21 mouse cellular contexts compared by ENCODE assay signal in genomic region chr4:98047369-98047768, GRCm38 (mm10).
DNase-seq lines count a peak whose midpoint lies in the region; ATAC-seq lines count a peak whose summit lies in the region.
"Had no signal": no experiment of that assay in that cellular context is flagged by ENCODE, and none has a peak within 500 bp of the region (broad histone marks: within the 10 kb centered on the region; RNA-seq: fewer than 3 reads in every experiment).

No protein-coding gene starts in this region.

- peaks cover 19% of the 10 kb centered on the region for H3K4me1 ChIP-seq in hindbrain, embryonic 12.5 days
- H3K4me1 ChIP-seq in hindbrain, embryonic 14.5 days (replicated peaks; ENCODE audit: control insufficient read depth, insufficient read depth, low read length) = peaks cover 17% of the 10 kb centered on the region
- peaks cover 35% of the 10 kb centered on the region for H3K4me1 ChIP-seq in neural tube, embryonic 13.5 days (replicated peaks)
- H3K4me1 ChIP-seq in neural tube, embryonic 15.5 days = peaks cover 21% of the 10 kb centered on the region

- H3K4me3 ChIP-seq in hindbrain, embryonic 12.5 days = no peak overlapping the region
- no peak overlapping the region for H3K4me3 ChIP-seq in hindbrain, embryonic 14.5 days (replicated peaks; ENCODE audit: low read length)
- H3K4me3 ChIP-seq in neural tube, embryonic 13.5 days = no peak overlapping the region
- no peak overlapping the region for H3K4me3 ChIP-seq in neural tube, embryonic 15.5 days (replicated peaks)
- H3K4me3 ChIP-seq: heart, embryonic 13.5 days; left cerebral cortex, adult 2 months; midbrain, embryonic 10.5 days had no signal

- H3K36me3 ChIP-seq in hindbrain, embryonic 12.5 days = no peaks in the 10 kb centered on the region
- no peaks in the 10 kb centered on the region for H3K36me3 ChIP-seq in hindbrain, embryonic 14.5 days (replicated peaks; ENCODE audit: control insufficient read depth, insufficient read depth)
- H3K36me3 ChIP-seq in neural tube, embryonic 13.5 days = no peaks in the 10 kb centered on the region
- no peaks in the 10 kb centered on the region for H3K36me3 ChIP-seq in neural tube, embryonic 15.5 days
- H3K36me3 ChIP-seq: midbrain, embryonic 10.5 days had no signal

- no peaks in the 10 kb centered on the region for H3K27me3 ChIP-seq in hindbrain, embryonic 12.5 days
- no peaks in the 10 kb centered on the region for H3K27me3 ChIP-seq in hindbrain, embryonic 14.5 days (ENCODE audit: control insufficient read depth, insufficient read depth, low read length)
- no peaks in the 10 kb centered on the region for H3K27me3 ChIP-seq in neural tube, embryonic 13.5 days
- no peaks in the 10 kb centered on the region for H3K27me3 ChIP-seq in neural tube, embryonic 15.5 days (replicated peaks)
- H3K27me3 ChIP-seq: heart, embryonic 13.5 days had no signal

- no peak for DNase-seq in hindbrain, embryonic 14.5 days (ENCODE audit: low spot score)
- peak; percentile 83 for DNase-seq in cerebellum, adult 9-10 months
- no peak for DNase-seq in spleen, postnatal 36 days (ENCODE audit: low spot score in 2 of 2)
- DNase-seq in thymus, adult 18-20 months = no peak
- DNase-seq: adrenal gland, postnatal 36 days; forebrain, postnatal 0 days; gastrocnemius, postnatal 14 days; heart, adult 18-20 months; heart, postnatal 14 days; kidney, adult 11 months; kidney, postnatal 4 days; right cerebral cortex, postnatal 25 days; spleen, adult 18-20 months; thymus, postnatal 14 days had no signal

- no peaks in the 10 kb centered on the region for H3K9me3 ChIP-seq in hindbrain, embryonic 12.5 days (replicated peaks)
- no peaks in the 10 kb centered on the region for H3K9me3 ChIP-seq in hindbrain, embryonic 14.5 days (ENCODE audit: control insufficient read depth, low read length)
- H3K9me3 ChIP-seq in neural tube, embryonic 13.5 days = no peaks in the 10 kb centered on the region
- H3K9me3 ChIP-seq in neural tube, embryonic 15.5 days (replicated peaks) = no peaks in the 10 kb centered on the region
- H3K9me3 ChIP-seq: heart, embryonic 13.5 days; midbrain, embryonic 10.5 days had no signal

- no peak overlapping the region for H3K4me2 ChIP-seq in hindbrain, embryonic 12.5 days (replicated peaks)
- H3K4me2 ChIP-seq in hindbrain, embryonic 14.5 days (replicated peaks) = no peak overlapping the region
- no peak overlapping the region for H3K4me2 ChIP-seq in neural tube, embryonic 13.5 days
- H3K4me2 ChIP-seq in neural tube, embryonic 15.5 days = no peak overlapping the region
- H3K4me2 ChIP-seq: heart, embryonic 13.5 days had no signal

- peak overlapping the region; percentile 44; the same call in 1 of the 2 replicates for H3K27ac ChIP-seq in hindbrain, embryonic 12.5 days
- no peak overlapping the region for H3K27ac ChIP-seq in hindbrain, embryonic 14.5 days
- 0 out of 2 replicates have a peak overlapping the region, but pooled peaks have one; percentile 49 for H3K27ac ChIP-seq in neural tube, embryonic 13.5 days (replicated peaks)
- H3K27ac ChIP-seq in neural tube, embryonic 15.5 days (replicated peaks) = no peak overlapping the region
- H3K27ac ChIP-seq: heart, embryonic 13.5 days; left cerebral cortex, adult 2 months; midbrain, embryonic 10.5 days had no signal

- no peak overlapping the region for H3K9ac ChIP-seq in hindbrain, embryonic 12.5 days
- no peak overlapping the region for H3K9ac ChIP-seq in hindbrain, embryonic 14.5 days
- H3K9ac ChIP-seq in neural tube, embryonic 13.5 days = no peak overlapping the region
- no peak overlapping the region for H3K9ac ChIP-seq in neural tube, embryonic 15.5 days (replicated peaks)
- H3K9ac ChIP-seq: forebrain, postnatal 0 days; heart, embryonic 13.5 days had no signal

- peak; percentile 58; the same call in 1 of the 2 replicates for ATAC-seq in hindbrain, embryonic 12.5 days (ENCODE audit: low FRiP score)
- no peak for ATAC-seq in hindbrain, embryonic 14.5 days (ENCODE audit: low FRiP score)
- no peak for ATAC-seq in neural tube, embryonic 13.5 days (ENCODE audit: low read depth)
- no peak for ATAC-seq in neural tube, embryonic 15.5 days (ENCODE audit: low FRiP score)
- ATAC-seq: CD4-positive, CD25-positive, alpha-beta regulatory T cell, adult 4 months; forebrain, postnatal 0 days had no signal

Comparison
In these comparisons a context has a peak if more than half of its experiments do, and no peak if none do; other contexts are left out.
1. H3K27ac ChIP-seq: peak in hindbrain, embryonic 12.5 days (single experiment) and neural tube, embryonic 13.5 days (single experiment); none in hindbrain, embryonic 14.5 days (single experiment) and neural tube, embryonic 15.5 days (single experiment).